Mouse (Mus musculus) common myeloid progenitor, adult 5-6 weeks (primary cell): ENCODE data around the gene Hspa1l. TPM values are rescaled to one million over a fixed set of nuclear protein-coding genes. Genes with fewer than 3 reads are reported as not detected.

Source experiments
- ATAC-seq: replicated peaks from 2 replicates; pipeline ENCODE4 v1.8.0; 2016; ENCODE audit warnings: low read depth, mild to moderate bottlenecking, moderate TSS enrichment, inconsistent platforms; ENCODE audit not compliant: poor library complexity, severe bottlenecking
- total RNA-seq: library from RNA; stranded (forward); fragments of 200-1000, 187-1606 nt; gene quantifications from 2 replicates; pipeline ENCODE4 v1.2.3, GENCODE M21; 2017

Gene Hspa1l
- total RNA-seq, 1 experiment from 2014 or later, result not detected

GRCm38 (mm10) chr17:35021842-35022477 lies 49.5 kb downstream of the Hspa1l start:
- ATAC-seq, result peak; percentile 67

DNA sequence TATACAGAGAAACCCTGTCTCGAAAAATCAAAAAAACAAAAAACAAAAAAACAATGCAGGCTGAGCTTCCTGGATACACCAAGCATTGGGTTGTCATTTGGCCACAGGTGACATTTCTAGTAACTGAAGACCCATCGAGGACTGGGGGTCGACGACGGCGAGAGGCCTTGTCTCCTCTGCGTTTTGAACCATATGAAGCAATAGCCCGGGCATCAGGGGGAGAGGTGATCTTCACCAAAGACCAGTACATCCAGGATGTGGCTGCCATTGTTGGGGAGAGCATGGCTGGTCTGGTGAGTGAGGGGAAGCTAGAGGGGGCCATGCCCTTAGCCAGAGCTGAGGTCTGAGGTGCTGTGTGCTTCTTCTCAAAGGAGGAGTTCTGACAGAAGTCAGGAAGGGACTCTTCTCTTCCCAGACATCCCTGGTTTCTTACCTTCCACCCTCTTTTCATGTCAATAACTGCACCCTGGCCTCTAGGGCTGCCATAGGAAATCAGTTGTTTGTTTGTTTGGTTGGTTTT lies 50.1 kb downstream of the Hspa1l start:
- no peak for ATAC-seq

DNA sequence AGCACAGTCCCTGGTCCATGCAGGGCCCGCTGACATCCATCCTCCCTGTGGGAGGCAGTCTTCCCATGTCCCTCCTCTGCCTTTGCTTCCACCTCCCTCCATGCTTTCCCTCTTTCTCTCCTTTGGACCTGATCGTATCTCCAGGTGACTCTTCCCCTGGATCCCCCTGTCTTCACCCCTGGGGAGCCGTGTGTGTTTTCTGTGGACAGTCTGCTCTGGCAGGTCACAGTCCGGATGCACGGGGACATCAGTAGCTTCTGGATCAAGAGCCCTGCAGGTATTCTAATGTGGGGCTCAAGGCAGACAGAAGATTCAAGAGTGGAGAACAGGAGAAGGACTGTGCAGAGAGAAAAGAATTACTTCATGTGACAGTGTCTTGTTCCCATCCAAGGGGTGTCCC lies 50.7 kb downstream of the Hspa1l start:
- no peak for ATAC-seq

DNA sequence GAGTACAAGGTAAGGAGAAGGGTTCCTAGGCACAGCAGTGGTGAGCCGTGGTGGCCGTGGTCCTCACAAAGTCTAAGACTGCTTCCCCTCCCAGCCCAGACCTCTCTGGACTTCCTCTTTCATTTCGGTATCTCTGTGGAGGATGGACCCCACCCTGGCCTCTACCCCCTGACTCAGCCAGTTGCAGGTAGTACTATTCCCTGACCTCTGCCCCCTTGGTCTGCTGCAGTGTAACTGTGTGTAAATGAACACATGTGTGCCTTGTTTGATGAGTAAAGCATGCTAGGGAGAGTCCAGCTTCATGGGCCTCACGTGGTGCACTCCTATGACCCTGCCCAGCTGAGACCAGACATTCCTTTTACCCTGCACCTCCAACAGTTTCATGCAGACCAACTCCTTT lies 51.3 kb downstream of the Hspa1l start:
- ATAC-seq, result 0 out of 2 replicates have a peak, but pooled peaks have one; percentile 12

DNA sequence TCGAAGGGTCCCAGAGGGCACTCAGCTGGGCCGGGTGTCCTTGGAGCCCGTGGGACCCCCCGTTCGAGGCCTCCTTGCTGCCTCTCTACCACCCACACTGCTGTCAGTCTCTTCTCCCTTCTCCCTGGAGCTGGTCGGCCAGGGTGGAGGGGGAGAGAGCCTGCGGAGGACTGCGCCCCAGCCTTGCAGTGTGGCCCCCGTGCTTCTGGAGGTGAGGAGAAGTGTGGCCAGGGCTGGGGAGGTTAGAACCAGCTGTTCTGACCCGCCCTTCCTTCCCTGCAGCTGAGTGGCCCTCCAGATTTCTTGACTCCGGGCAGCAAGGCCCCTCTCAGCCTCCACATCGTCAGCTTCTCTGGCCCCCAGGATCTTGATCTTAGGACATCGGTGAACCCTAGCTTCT lies 51.8 kb downstream of the Hspa1l start:
- ATAC-seq, result no peak

GRCm38 (mm10) chr17:35024691-35025488 lies 52.4 kb downstream of the Hspa1l start:
- ATAC-seq, result no peak

DNA sequence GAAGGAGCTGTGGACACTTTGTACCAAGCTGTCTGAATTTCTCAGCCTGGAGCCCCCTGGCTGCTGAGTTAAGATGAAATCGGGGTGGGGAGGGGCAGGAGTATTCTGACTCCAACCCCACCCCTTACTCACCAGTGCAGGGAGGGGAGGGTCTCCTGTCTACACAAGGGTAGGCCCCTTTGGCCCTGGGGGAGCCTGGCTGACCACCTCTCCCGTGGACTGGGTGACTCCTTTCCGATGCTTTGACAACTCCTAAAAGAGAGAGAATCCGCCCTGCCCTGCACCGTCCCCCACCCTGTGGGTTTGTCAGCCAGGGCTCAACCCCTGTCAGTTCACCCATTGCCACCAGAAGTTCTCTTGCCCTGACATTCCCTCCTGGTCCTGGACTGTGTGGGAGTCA lies 53.7 kb downstream of the Hspa1l start:
- ATAC-seq, result no peak

GRCm38 (mm10) chr17:35027277-35028068 lies 55.0 kb downstream of the Hspa1l start, which contains the start of gene Sapcd1:
Sapcd1 (minus strand) TSS chr17:35028016.
- no peak for ATAC-seq

DNA sequence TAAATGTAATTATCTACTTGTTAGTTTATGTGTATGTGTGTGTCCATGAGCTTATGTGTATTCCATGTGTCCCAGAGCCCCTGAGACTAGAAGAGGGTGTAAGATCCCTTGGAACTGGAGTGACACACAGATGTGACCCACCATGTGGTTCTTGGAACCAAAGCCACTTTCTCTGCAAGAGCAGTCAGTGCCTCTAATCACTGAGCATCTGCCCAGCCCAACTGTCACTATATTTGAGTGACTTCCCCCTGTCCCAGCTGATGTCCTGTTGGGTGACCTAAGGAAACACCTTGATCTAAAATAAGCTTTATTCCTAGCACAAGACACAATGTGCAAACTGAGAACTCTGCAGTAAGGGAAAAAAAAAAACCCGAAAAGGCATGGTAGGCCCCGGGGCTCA lies 55.8 kb downstream of the Hspa1l start:
- no peak for ATAC-seq

Other genes with a start within 250 kb of the Hspa1l start
- 0.18 TPM in 1 of 2 replicates, not detected in the other for gene C4b, start 228.8 kb upstream of the Hspa1l start, total RNA-seq
- gene Cyp21a1, start 168.1 kb upstream of the Hspa1l start, total RNA-seq, result not detected in 2 replicates
- 10.0 and 32.9 TPM in 2 replicates for gene Stk19, start 135.8 kb upstream of the Hspa1l start, total RNA-seq
- 21.2 and 27.9 TPM in 2 replicates for gene Dxo, start 135.7 kb upstream of the Hspa1l start, total RNA-seq
- 28.9 and 33.8 TPM in 2 replicates for gene Skiv2l, start 122.5 kb upstream of the Hspa1l start, total RNA-seq
- 39.6 and 41.9 TPM in 2 replicates for gene Nelfe, start 122.3 kb upstream of the Hspa1l start, total RNA-seq
- not detected in 2 replicates for gene Cfb, start 110.2 kb upstream of the Hspa1l start, total RNA-seq
- 11.1 and 16.2 TPM in 2 replicates for gene Zbtb12, start 93.2 kb upstream of the Hspa1l start, total RNA-seq
- not detected in 2 replicates for gene Gm20547, start 90.7 kb upstream of the Hspa1l start, total RNA-seq
- gene C2, start 74.4 kb upstream of the Hspa1l start, total RNA-seq, result 2.8 and 10.0 TPM in 2 replicates
- gene Ehmt2, start 74.2 kb upstream of the Hspa1l start, total RNA-seq, result 96.6 and 107 TPM in 2 replicates
- gene Slc44a4, start 58.2 kb upstream of the Hspa1l start, total RNA-seq, result not detected in 2 replicates
- gene Neu1, start 41.5 kb upstream of the Hspa1l start, total RNA-seq, result 3.4 and 5.0 TPM in 2 replicates
- 79.3 and 84.3 TPM in 2 replicates for gene Hspa1b, start 13.5 kb upstream of the Hspa1l start, total RNA-seq
- gene Gm20481, start 2.8 kb upstream of the Hspa1l start, total RNA-seq, result not detected in 2 replicates
- gene Hspa1a, start 547 bp upstream of the Hspa1l start, total RNA-seq, result 33.5 and 47.4 TPM in 2 replicates
- gene Lsm2, start 9.2 kb downstream of the Hspa1l start, total RNA-seq, result 26.9 and 34.1 TPM in 2 replicates
- 174 and 210 TPM in 2 replicates for gene Vars, start 28.3 kb downstream of the Hspa1l start, total RNA-seq
- gene Vwa7, start 43.9 kb downstream of the Hspa1l start, total RNA-seq, result 0.32 TPM in 1 of 2 replicates, not detected in the other
- 1.2 and 4.4 TPM in 2 replicates for gene Sapcd1, start 55.3 kb downstream of the Hspa1l start, total RNA-seq
- 3.8 and 4.2 TPM in 2 replicates for gene Msh5, start 74.0 kb downstream of the Hspa1l start, total RNA-seq
- gene Clic1, start 77.3 kb downstream of the Hspa1l start, total RNA-seq, result 214 and 220 TPM in 2 replicates
- 21.3 and 26.7 TPM in 2 replicates for gene Ddah2, start 86.3 kb downstream of the Hspa1l start, total RNA-seq
- gene Ly6g6c, start 92.7 kb downstream of the Hspa1l start, total RNA-seq, result not detected in 2 replicates
- not detected in 2 replicates for gene Mpig6b, start 93.5 kb downstream of the Hspa1l start, total RNA-seq
- gene Ly6g6e, start 104.2 kb downstream of the Hspa1l start, total RNA-seq, result not detected in 2 replicates
- gene Ly6g6d, start 105.4 kb downstream of the Hspa1l start, total RNA-seq, result not detected in 2 replicates
- not detected in 2 replicates for gene Ly6g6f, start 112.9 kb downstream of the Hspa1l start, total RNA-seq
- 33.1 and 38.8 TPM in 2 replicates for gene Abhd16a, start 116.6 kb downstream of the Hspa1l start, total RNA-seq
- not detected in 2 replicates for gene Ly6g5c, start 135.6 kb downstream of the Hspa1l start, total RNA-seq
- gene Ly6g5b, start 142.7 kb downstream of the Hspa1l start, total RNA-seq, result not detected in 2 replicates
- gene Gpank1, start 148.8 kb downstream of the Hspa1l start, total RNA-seq, result 39.5 and 50.1 TPM in 2 replicates
- gene Csnk2b, start 149.3 kb downstream of the Hspa1l start, total RNA-seq, result 286 and 306 TPM in 2 replicates
- gene D17H6S53E, start 153.7 kb downstream of the Hspa1l start, total RNA-seq, result 6.3 and 8.2 TPM in 2 replicates
- gene Apom, start 159.3 kb downstream of the Hspa1l start, total RNA-seq, result not detected in 2 replicates
- gene Bag6, start 162.5 kb downstream of the Hspa1l start, total RNA-seq, result 58.8 and 103 TPM in 2 replicates
- 74.7 and 110 TPM in 2 replicates for gene Prrc2a, start 192.2 kb downstream of the Hspa1l start, total RNA-seq
- gene Aif1, start 203.4 kb downstream of the Hspa1l start, total RNA-seq, result 4.7 and 5.4 TPM in 2 replicates
- gene Lst1, start 215.7 kb downstream of the Hspa1l start, total RNA-seq, result 44.3 and 51.6 TPM in 2 replicates
- gene Ltb, start 221.7 kb downstream of the Hspa1l start, total RNA-seq, result 1.1 and 1.8 TPM in 2 replicates
- 9.4 and 11.3 TPM in 2 replicates for gene Tnf, start 229.3 kb downstream of the Hspa1l start, total RNA-seq
- gene Lta, start 232.6 kb downstream of the Hspa1l start, total RNA-seq, result not detected in 2 replicates
- gene Gm16181, start 248.1 kb downstream of the Hspa1l start, total RNA-seq, result not detected in 2 replicates